Mouse (Mus musculus) spleen, postnatal 36 days (tissue): ENCODE data around the gene 5730480H06Rik.

Experiments
- DNase-seq, 2 experiments: peaks; one replicate each; pipeline ENCODE4 v3.0.0; 2022; ENCODE audit warnings: low spot score in 2 of 2, mixed read lengths in 1 of 2

Gene 5730480H06Rik

DNA sequence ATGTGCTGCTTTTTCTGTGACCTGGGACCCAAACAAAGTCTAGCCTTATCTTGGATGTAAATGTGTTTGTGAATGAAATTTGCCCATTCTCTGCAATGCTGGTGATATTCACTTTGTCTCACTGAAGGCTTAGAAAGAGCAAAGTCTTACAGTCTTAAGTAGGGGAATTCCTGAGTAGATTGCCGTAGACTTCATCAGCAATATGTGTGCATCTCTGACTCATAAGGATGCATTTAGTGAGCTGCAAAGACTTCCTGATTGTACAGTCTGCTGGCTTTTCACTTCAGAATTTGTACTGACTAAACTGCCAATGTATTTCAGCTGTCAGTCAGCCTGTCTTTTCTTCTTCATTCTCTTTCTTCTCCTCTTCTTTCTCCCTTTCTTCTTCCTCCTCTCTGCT lies 94.2 kb downstream of the 5730480H06Rik start:
- DNase-seq = no peak

DNA sequence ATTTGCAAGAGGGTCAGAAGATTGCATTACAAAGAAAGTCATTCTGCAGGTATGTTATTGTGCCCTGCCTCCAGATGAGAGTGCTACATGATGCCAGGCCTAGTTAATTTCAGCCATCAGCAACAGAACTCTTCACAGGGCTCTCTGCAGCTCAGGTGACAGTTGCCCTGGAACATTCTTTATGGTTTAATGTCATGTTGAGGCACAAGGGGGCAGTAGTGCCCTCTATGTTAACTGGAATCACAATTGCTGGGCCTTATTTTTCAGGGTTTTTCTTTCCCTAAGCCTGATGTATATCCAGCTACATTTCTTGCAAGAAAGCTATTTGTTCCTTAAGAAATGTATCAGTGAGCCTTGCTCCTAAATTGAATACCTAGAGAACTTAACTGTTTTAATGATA lies 102.7 kb downstream of the 5730480H06Rik start:
- DNase-seq = no peak

DNA sequence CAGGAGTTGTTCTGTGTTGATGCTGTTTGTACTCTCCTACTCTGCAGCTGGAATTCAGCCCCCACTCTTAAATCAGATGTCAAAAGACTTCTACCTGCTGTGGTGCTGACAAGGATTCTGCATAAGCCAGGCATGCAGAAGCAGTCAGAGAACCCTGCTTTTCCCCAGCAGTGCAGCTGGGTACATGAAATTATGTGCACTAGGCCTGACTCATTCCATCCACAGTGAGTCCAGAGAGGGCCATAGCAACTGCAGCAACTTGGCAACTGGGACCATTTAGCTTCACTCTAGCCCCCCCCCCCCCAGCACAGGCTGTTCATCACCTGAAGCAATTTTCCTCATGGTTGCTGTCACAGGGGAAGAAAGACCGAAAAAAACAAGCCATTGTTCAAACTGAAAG lies 121.1 kb downstream of the 5730480H06Rik start:
- no peak for DNase-seq

DNA sequence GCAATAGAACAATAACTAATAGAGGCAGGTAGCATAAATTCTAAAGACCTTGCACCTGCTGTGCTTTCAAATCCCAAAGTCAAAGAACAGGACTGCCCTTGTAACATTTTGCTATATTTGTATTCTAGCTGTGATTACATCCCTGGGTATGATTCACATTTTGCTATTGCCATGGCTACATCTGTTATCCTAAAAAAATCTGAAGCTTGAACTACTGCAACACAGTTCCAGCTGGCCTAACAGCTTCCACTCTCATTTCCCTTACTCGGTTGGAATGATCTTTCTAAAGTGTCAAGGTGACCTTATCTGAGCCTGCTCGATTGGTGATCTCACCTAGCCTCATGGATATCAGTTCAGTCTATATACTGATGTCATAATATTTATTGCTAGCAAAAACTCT lies 132.5 kb downstream of the 5730480H06Rik start:
- no peak for DNase-seq
